Mouse (Mus musculus) kidney, adult 2 months (tissue): ENCODE measurements at regions not wholly inside any gene's neighbourhood (a gene's known extent, or its start where the extent isn't known, plus 50 kb on each side); places are given as distances from the start of the nearest gene placed in this dataset.

Experiments used
- DNase-seq: peaks from one replicate; pipeline ENCODE4 v3.0.0; 2021
- H3K27ac ChIP-seq: fragments of 200-500 bp; 2 replicates; pipeline ENCODE4 v1.5.1; 2012; ENCODE audit warnings: low read depth, low read length, control low read depth, inconsistent platforms; ENCODE audit not compliant: insufficient read depth
- H3K27me3 ChIP-seq: fragments of 200-500 bp; replicated peaks from 2 replicates; pipeline ENCODE4 v1.6.1; 2012; ENCODE audit warnings: mild to moderate bottlenecking, moderate library complexity, low read length, inconsistent platforms; ENCODE audit not compliant: control insufficient read depth, insufficient read depth
- H3K36me3 ChIP-seq: fragments of 200-500 bp; 2 replicates; pipeline ENCODE4 v1.6.1; 2012; ENCODE audit warnings: mild to moderate bottlenecking, moderate library complexity, low read length, inconsistent platforms; ENCODE audit not compliant: control insufficient read depth, insufficient read depth
- H3K4me1 ChIP-seq: fragments of 200-500 bp; 2 replicates; pipeline ENCODE4 v1.6.1; 2011; ENCODE audit warnings: low read length; ENCODE audit not compliant: control insufficient read depth, insufficient read depth
- H3K4me3 ChIP-seq: fragments of 200-500 bp; 2 replicates; pipeline ENCODE4 v1.5.1; 2011; ENCODE audit warnings: mild to moderate bottlenecking, low read depth, low read length, control low read depth; ENCODE audit not compliant: insufficient read depth
- CTCF ChIP-seq: fragments of 200-500 bp; conservative IDR thresholded peaks from 2 replicates; pipeline ENCODE4 v1.5.1; 2011; ENCODE audit warnings: low read depth, mild to moderate bottlenecking, control low read depth, low read length, moderate library complexity, mixed read lengths; ENCODE audit not compliant: insufficient read depth, insufficient read length
- POLR2A ChIP-seq: fragments of 200-500 bp; IDR thresholded peaks from one replicate; pipeline ENCODE4 v1.6.1; 2011; ENCODE audit warnings: low read depth, low read length, control low read depth
- WGBS: fragments of 180-500 bp; shearing (Covaris S2); methylation state at CpG from one replicate; pipeline ENCODE4 v1.1.7; 2018; 5-methylcytosine and 5-hydroxymethylcytosine counted together

DNA sequence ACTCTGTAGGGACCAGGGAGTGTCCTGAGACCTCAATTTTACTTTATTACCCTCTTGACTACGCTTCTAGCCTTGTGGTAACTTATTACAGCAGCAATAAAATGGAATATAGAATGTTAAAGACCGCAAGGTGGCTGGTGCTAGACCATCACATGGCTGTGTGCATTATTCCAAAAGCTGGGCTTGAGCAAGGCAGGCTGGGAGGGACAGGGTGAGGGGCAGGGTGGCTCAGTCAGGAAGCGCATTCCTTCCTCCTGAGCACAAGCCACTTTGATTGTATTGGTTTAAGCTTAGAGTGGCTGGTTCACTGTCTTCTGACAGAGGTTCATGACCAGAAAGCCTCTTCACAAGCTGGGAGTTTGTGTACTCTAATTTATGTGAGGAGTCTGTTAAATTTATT lies 74.6 kb upstream of the Pgrmc2 start:
- Histone ChIP-seq H3K4me1 (no peaks in the 10 kb centered on the region), H3K36me3 (no peaks in the 10 kb centered on the region), H3K4me3 (no peak overlapping the region), H3K27ac (no peak overlapping the region), H3K27me3 (no peaks in the 10 kb centered on the region)
- TF ChIP-seq CTCF (no peak), POLR2A (no peak)
- no peak for DNase-seq
- 95% methylated on average over 3 of the region's 3 CpGs for WGBS

DNA sequence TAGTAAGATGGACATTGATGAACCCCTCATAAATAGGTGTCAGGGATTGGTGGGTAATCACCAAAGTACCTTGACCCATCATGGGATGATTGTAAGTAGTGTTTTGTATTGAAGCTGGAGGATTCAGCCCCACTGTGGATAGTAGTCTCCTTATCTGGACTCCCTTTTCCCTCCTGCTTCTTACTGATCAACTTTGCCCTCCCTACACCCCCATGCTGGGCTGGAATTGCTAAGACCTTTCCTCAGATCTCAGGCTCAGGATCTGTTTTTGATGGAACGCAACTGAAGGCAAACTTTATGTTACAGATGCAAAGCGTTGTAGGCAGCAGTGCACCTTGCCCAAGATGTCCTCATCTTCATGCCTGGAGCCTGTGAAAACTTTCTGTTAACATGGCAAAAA lies 73.7 kb upstream of the Pgrmc2 start:
- H3K27ac ChIP-seq = no peak overlapping the region
- WGBS = 95% methylated on average over 2 of the region's 2 CpGs
- no peak overlapping the region for H3K4me3 ChIP-seq
- no peak for DNase-seq
- no peaks in the 10 kb centered on the region for H3K36me3 ChIP-seq
- no peaks in the 10 kb centered on the region for H3K4me1 ChIP-seq
- no peaks in the 10 kb centered on the region for H3K27me3 ChIP-seq
- TF ChIP-seq CTCF = no peak
- no peak for TF ChIP-seq POLR2A

DNA sequence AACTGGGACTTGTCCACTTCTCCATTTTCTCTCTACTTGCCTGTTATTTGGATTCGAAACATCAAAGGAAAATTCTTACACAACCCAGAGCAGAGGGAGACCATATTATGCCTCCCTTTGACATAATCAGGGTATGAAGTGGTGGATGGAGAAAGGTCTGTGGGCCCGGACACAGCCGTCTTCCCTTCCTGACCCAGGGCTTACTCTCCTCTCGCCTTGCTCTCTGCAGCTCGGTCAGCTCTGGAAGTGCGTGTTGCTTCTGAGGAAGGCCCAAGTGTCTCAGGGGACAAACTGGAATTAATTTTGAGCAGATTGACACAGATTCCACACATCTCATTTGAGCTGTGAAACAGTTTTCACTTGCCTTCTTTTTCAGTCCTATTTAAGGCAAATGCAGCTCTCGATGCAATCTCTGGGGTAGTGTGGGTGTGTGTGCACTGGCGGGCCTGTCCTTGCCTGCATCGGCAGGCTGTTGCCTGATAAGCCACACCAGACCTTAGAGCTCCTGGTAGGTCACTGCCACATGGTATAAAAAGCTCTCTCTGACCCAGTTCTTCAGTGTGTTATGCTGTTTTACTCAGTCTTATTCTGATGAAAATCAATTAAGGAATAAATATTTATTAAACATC lies 72.4 kb upstream of the Pgrmc2 start:
- WGBS = 82% methylated on average over 9 of the region's 9 CpGs
- no peaks in the 10 kb centered on the region for H3K36me3 ChIP-seq
- no peak overlapping the region for H3K4me3 ChIP-seq
- no peaks in the 10 kb centered on the region for H3K4me1 ChIP-seq
- H3K27ac ChIP-seq = no peak overlapping the region
- no peak for DNase-seq
- TF ChIP-seq POLR2A (no peak), CTCF (no peak)
- H3K27me3 ChIP-seq = no peaks in the 10 kb centered on the region

DNA sequence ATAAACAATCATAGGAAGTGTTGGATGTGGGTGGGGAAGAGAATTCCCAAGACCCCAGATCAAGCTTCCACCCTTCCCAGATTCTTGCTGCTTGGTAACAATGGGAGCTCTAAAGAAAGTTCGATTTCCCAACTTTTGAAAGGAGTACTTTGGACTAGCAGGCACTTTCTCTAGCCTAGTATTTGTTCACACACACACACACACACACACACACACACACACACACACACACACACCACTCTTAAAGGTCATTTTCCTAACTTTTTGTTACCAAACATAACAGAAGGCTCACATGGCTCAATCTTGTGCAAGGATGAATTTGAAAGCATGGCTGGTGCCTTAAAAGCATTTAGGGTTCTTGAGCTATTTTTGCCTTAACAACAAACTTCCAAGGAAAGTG lies 71.6 kb upstream of the Pgrmc2 start:
- H3K27me3 ChIP-seq = no peaks in the 10 kb centered on the region
- no peak for DNase-seq
- WGBS = 58% methylated on average over 1 of the region's 1 CpGs
- no peaks in the 10 kb centered on the region for H3K36me3 ChIP-seq
- no peaks in the 10 kb centered on the region for H3K4me1 ChIP-seq
- H3K27ac ChIP-seq = no peak overlapping the region
- TF ChIP-seq CTCF = no peak
- TF ChIP-seq POLR2A = no peak
- H3K4me3 ChIP-seq = no peak overlapping the region

DNA sequence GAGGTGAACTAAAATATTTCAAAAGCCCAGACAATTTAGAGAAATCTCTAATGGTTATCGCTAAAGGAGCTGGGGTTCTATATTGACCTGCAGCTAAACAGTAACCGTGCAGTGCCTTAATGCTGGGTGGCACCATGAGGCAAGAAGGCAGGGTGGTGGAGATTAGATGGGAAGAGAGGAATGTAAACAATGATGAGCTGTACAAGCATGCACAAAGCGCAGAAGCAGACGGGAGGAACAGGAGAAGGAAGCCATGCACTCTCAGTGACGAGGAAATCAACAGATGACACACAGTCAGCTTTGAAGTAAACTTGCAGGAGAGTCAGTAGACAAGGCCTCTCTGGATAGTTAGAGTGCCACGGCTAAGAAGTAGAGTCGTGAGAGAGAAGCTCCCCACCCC lies 69.1 kb upstream of the Pgrmc2 start:
- no peak overlapping the region for H3K4me3 ChIP-seq

GRCm38 (mm10) chr3:41140391-41140790 lies 57.5 kb upstream of the Pgrmc2 start:
- 94% methylated on average over 4 of the region's 4 CpGs for WGBS
- H3K27me3 ChIP-seq = no peaks in the 10 kb centered on the region
- H3K4me3 ChIP-seq = no peak overlapping the region
- TF ChIP-seq CTCF = no peak
- TF ChIP-seq POLR2A = no peak
- DNase-seq = no peak
- H3K4me1 ChIP-seq = no peaks in the 10 kb centered on the region
- H3K27ac ChIP-seq = no peak overlapping the region
- no peaks in the 10 kb centered on the region for H3K36me3 ChIP-seq

More for the DNA sequence above, 69.1 kb upstream of the Pgrmc2 start:
- no peaks in the 10 kb centered on the region for H3K4me1 ChIP-seq
- H3K27me3 ChIP-seq = no peaks in the 10 kb centered on the region
- H3K36me3 ChIP-seq = no peaks in the 10 kb centered on the region
- no peak for DNase-seq
- 81% methylated on average over 7 of the region's 7 CpGs for WGBS
- TF ChIP-seq POLR2A = no peak
- TF ChIP-seq CTCF = no peak
- no peak overlapping the region for H3K27ac ChIP-seq

- DNase-seq = no peak
- H3K27me3 ChIP-seq = no peaks in the 10 kb centered on the region
- H3K36me3 ChIP-seq = no peaks in the 10 kb centered on the region
- WGBS = 65% methylated on average over 1 of the region's 1 CpGs
- TF ChIP-seq CTCF = no peak
- no peak for TF ChIP-seq POLR2A
- no peak overlapping the region for H3K27ac ChIP-seq
- no peak overlapping the region for H3K4me3 ChIP-seq
- peaks cover 2% of the 10 kb centered on the region; the same call in 1 of the 2 replicates for H3K4me1 ChIP-seq
Observed at GRCm38 (mm10) chr3:41137931-41138330, 55.1 kb upstream of the Pgrmc2 start.
